Mouse (Mus musculus) heart, postnatal 0 days (tissue): ENCODE measurements at regions not wholly inside any gene's neighbourhood (a gene's known extent, or its start where the extent isn't known, plus 50 kb on each side); places are given as distances from the start of the nearest gene placed in this dataset.

Source experiments
- ATAC-seq: fragments of 200-750 bp; cut with Nextera tagmentation; 2 replicates; pipeline ENCODE4 v1.8.0; 2017; ENCODE audit warnings: low read depth, moderate number of reproducible peaks, moderate library complexity; ENCODE audit not compliant: insufficient read depth
- DNase-seq: peaks from one replicate; pipeline ENCODE4 v3.0.0-alpha.2; 2016; ENCODE audit warnings: low spot score
- H3K27ac ChIP-seq: fragments of 300-500 bp; sonication (generic); 2 replicates; pipeline ENCODE4 v1.5.1; 2014; ENCODE audit warnings: low read depth, mild to moderate bottlenecking
- H3K27me3 ChIP-seq: fragments of 300-500 bp; sonication (generic); 2 replicates; pipeline ENCODE4 v1.6.1; 2014; ENCODE audit warnings: low read length, mixed read lengths; ENCODE audit not compliant: control insufficient read depth, insufficient read depth
- H3K36me3 ChIP-seq: fragments of 300-500 bp; sonication (generic); replicated peaks from 2 replicates; pipeline ENCODE4 v1.6.1; 2014; ENCODE audit warnings: low read length, mixed read lengths; ENCODE audit not compliant: control insufficient read depth, insufficient read depth
- H3K4me1 ChIP-seq: fragments of 300-500 bp; sonication (generic); 2 replicates; pipeline ENCODE4 v1.6.1; 2014; ENCODE audit warnings: antibody characterized with exemption; ENCODE audit not compliant: control insufficient read depth, insufficient read depth
- H3K4me2 ChIP-seq: fragments of 300-500 bp; sonication (generic); 2 replicates; pipeline ENCODE4 v1.6.1; 2014; ENCODE audit warnings: low read depth, mild to moderate bottlenecking, low read length, moderate library complexity
- H3K4me3 ChIP-seq: fragments of 300-500 bp; sonication (generic); 2 replicates; pipeline ENCODE4 v1.5.1; 2014; ENCODE audit warnings: low read depth, low read length
- H3K9ac ChIP-seq: fragments of 300-500 bp; sonication (generic); replicated peaks from 2 replicates; pipeline ENCODE4 v1.6.1; 2014; ENCODE audit warnings: low read depth, low read length, mixed read lengths
- H3K9me3 ChIP-seq: fragments of 300-500 bp; sonication (generic); replicated peaks from 2 replicates; pipeline ENCODE4 v1.6.1; 2016; ENCODE audit warnings: low read length; ENCODE audit not compliant: control insufficient read depth
- CTCF ChIP-seq: IDR thresholded peaks from 2 replicates; pipeline ENCODE4 v1.5.1; 2016; ENCODE audit warnings: antibody characterized with exemption, control low read depth, low read depth
- EP300 ChIP-seq: IDR thresholded peaks from 2 replicates; pipeline ENCODE4 v1.6.1; 2016; ENCODE audit warnings: antibody characterized with exemption, low read depth
- WGBS: fragments of 180-500 bp; shearing (Covaris S2); extraction: QIAGEN DNeasy Blood & Tissue Kit; methylation state at CpG from one replicate; pipeline ENCODE4 v1.1.7; 2014; 5-methylcytosine and 5-hydroxymethylcytosine counted together

DNA sequence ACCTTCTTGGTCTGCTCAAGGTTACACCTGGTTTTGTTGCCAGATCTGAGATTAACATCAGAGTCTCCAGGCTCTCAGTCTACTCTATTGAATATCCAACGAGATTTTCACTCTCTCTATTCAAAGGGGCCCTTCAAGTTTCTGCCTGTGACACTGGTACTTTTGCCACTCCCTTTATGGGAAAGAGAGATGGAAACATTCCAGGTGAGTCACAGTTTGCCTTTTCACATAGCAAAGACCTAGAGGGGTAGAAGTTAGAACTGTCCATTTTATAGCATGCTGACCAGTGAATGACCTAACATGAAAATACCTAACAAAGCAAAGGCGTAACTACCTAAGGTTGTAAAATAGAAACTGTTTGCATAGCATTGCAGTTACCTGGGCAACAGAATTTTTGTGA is 250.4 kb upstream of the N6amt1 start:
- H3K4me3 ChIP-seq: no peak overlapping the region
- H3K4me1 ChIP-seq: no peaks in the 10 kb centered on the region
- no peak for DNase-seq
- H3K27me3 ChIP-seq: no peaks in the 10 kb centered on the region
- H3K9me3 ChIP-seq: no peaks in the 10 kb centered on the region
- WGBS: 65% methylated on average over 2 of the region's 2 CpGs
- no peak overlapping the region for H3K4me2 ChIP-seq
- no peaks in the 10 kb centered on the region for H3K36me3 ChIP-seq
- TF ChIP-seq EP300 (no peak), CTCF (no peak)
- H3K9ac ChIP-seq: no peak overlapping the region
- no peak for ATAC-seq
- H3K27ac ChIP-seq: no peak overlapping the region

DNA sequence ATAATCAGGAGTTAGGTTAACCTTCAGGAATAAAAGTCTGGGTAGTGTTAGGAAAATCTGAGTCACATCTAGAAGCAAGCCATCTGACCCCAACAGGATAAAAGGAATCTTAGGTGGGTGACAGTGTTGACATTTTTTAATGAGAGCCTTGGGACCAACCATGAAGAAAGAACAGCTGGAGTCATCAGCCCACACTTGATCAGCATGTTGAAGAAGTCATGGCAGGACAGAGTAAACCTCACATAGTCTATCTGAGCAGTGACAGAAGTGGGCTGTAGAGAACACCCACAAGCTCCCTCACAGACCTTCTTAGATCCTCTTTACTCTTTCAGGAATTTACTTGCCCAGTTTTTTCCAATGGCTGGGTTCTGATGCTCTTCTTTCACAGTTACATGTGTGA is 251.9 kb upstream of the N6amt1 start:
- DNase-seq: no peak
- no peak for TF ChIP-seq CTCF
- no peak for TF ChIP-seq EP300

DNA sequence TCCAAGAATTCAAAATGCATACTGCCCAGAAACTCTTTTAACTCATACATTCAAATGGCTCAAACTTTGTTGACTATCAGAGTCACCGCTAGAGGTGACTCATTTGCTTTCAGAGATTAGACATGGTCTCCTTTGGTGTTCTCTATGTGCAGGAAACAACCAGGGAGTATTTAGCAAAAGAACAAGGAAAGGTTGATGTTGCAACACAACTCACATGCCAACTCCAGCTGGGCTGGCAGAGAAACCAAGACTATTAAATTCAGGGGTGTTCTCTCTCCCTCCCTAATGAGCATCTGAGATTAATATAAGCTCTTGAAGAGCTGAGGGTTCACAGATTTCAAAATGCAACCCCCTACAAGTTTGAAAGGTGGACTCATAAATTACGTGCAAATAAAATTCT is 262.0 kb upstream of the N6amt1 start:
- Histone ChIP-seq H3K4me2 (no peak overlapping the region), H3K9me3 (no peaks in the 10 kb centered on the region), H3K36me3 (no peaks in the 10 kb centered on the region), H3K27me3 (no peaks in the 10 kb centered on the region), H3K4me3 (no peak overlapping the region), H3K4me1 (no peaks in the 10 kb centered on the region), H3K9ac (no peak overlapping the region), H3K27ac (no peak overlapping the region)
- DNase-seq: no peak
- TF ChIP-seq CTCF (no peak), EP300 (no peak)
- no peak for ATAC-seq
- 78% methylated on average over 2 of the region's 2 CpGs for WGBS

More for the DNA sequence above, 251.9 kb upstream of the N6amt1 start:
- Histone ChIP-seq H3K4me2 (no peak overlapping the region), H3K9me3 (no peaks in the 10 kb centered on the region), H3K4me3 (no peak overlapping the region), H3K36me3 (no peaks in the 10 kb centered on the region), H3K4me1 (no peaks in the 10 kb centered on the region), H3K27ac (no peak overlapping the region), H3K9ac (no peak overlapping the region), H3K27me3 (no peaks in the 10 kb centered on the region)
- ATAC-seq: no peak

DNA sequence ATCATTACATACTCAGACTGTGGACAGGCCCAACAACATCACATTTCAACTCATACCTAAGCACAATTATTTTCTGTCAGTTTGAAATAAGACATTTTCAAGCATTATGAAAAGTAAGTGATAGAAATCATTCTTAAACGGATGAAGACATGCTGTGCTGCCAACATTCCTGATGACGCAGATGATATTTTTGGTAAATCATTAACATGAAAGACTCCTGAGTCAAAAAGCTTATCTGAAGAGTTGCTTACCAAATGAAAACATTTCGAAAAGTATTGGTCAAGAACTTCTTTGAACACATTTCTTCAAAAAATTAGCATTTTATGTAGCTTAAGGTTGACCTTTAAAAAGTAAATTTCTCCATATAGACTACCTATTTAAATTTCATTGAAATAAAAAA is 264.7 kb upstream of the N6amt1 start:
- Histone ChIP-seq H3K36me3 (no peaks in the 10 kb centered on the region), H3K27me3 (no peaks in the 10 kb centered on the region), H3K27ac (no peak overlapping the region), H3K4me1 (no peaks in the 10 kb centered on the region), H3K4me2 (no peak overlapping the region), H3K4me3 (no peak overlapping the region), H3K9me3 (no peaks in the 10 kb centered on the region), H3K9ac (no peak overlapping the region)
- ATAC-seq (no peak), DNase-seq (no peak)
- TF ChIP-seq CTCF: no peak
- no peak for TF ChIP-seq EP300
- 60% methylated on average over 3 of the region's 3 CpGs for WGBS

DNA sequence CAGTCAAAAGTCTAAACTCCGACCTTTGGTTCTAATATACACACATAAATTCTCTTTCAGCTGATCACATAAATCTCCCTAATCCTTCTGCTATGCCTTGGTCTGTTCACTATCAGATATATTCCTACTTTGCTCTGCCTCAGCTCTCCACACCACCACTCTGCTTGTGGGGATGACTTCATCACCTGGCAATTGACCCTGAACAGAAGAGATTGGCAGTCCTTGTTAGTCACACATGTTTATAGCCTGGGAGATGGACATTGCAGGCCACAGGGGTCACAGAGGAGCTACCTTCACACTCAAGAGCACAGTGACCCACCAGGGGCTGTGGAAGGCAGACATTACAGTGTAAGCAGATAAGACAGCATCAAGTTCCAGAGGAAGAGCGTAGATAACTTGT is 270.5 kb upstream of the N6amt1 start:
- ATAC-seq (no peak), DNase-seq (no peak)
- Histone ChIP-seq H3K36me3 (no peaks in the 10 kb centered on the region), H3K27ac (no peak overlapping the region), H3K9ac (no peak overlapping the region), H3K9me3 (no peaks in the 10 kb centered on the region), H3K27me3 (no peaks in the 10 kb centered on the region), H3K4me3 (no peak overlapping the region), H3K4me2 (no peak overlapping the region), H3K4me1 (no peaks in the 10 kb centered on the region)
- 54% methylated on average over 2 of the region's 2 CpGs for WGBS
- TF ChIP-seq EP300: no peak
- TF ChIP-seq CTCF: no peak

DNA sequence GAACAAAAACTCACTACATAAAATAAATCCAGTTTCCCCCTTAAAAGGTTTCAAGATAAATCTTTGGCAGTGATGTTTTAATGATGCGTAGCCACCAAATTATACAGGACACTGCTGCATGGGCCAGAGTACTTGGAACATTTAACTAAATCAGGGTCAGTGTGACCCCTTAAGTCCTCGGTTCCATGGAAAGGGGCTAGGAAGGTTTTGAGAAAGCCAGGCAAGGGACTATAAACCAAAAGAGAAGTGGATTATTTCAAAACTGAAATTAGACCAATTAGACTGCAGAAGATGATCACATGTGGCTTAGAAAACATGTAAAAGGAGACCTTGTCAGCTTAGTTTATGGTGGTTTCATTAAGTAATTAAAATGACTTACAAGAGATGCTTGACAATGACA is 276.6 kb upstream of the N6amt1 start:
- TF ChIP-seq EP300 (no peak), CTCF (no peak)
- Histone ChIP-seq H3K27me3 (no peaks in the 10 kb centered on the region), H3K36me3 (no peaks in the 10 kb centered on the region), H3K27ac (no peak overlapping the region), H3K9ac (no peak overlapping the region), H3K4me2 (no peak overlapping the region), H3K4me3 (no peak overlapping the region), H3K9me3 (no peaks in the 10 kb centered on the region), H3K4me1 (no peaks in the 10 kb centered on the region)
- ATAC-seq: no peak
- WGBS: 80% methylated on average over 2 of the region's 2 CpGs
- no peak for DNase-seq
